Mouse (Mus musculus): ENCODE results near the gene Cnn3.

The Cnn3 gene

DNA sequence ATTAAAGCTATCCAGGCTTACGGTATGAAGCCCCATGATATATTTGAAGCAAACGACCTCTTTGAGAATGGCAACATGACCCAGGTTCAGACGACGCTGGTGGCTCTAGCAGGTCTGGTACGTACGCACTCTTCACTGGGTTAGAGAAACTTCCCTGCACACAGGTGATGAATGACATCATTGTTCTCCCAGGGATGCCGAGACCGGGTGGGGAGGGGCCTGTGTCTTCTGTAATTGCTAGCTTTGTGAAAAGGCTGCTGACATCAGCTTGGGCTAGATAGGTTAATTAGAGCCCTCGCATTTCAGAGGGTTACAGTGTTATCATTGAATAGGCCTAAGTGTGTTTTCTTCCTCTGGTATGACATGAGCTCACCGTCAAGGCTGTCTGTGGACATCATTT is 25.1 kb downstream of the Cnn3 start:
- DNase-seq (ENCODE audit: low spot score) = no peak

DNA sequence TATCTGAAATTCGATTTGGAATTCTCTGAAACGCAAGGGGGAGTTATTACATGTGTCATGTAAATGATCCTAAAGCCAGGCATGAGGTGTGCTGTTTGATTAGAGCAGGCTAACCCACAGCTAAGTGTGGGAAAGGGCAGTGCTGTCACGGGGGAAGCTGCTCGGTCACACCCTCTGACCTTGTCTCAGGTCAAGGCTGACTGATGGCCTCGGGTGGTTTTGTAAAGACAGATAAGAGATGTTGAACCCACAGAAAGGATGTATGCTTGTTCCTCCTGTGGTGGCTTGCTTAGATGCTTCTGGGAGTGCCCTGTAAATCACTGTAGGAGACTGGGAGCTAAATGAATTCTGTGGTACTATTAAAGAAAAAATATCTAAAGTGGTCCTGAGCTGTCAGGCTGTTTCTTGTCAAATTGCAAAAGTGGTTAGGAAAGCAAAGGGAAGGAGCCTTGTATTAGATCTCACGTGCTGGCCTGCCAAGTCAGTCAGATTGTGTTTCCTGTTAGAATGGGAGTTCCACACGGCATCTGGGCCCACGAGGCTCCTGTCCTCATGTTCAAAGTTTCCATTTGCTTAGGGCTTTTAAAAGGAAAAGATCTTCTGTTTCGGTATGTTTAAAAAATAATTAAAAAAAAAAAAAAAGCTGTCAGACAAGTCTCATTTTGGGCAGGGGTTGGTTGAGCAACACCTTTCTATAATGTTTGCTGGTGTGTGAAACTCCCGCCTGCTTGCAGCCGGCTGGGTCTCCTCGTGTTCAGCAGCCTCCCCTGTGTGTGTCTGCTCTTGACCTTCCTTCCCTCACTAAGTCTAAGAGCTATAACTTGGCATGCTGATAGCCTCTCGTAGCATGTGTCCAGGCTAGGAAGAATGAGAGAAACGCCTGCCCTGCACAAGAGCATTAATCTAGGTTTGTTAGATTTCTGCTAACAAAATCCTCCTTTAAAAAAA is 32.5 kb downstream of the Cnn3 start:
- no peak for DNase-seq (ENCODE audit: low spot score)

DNA sequence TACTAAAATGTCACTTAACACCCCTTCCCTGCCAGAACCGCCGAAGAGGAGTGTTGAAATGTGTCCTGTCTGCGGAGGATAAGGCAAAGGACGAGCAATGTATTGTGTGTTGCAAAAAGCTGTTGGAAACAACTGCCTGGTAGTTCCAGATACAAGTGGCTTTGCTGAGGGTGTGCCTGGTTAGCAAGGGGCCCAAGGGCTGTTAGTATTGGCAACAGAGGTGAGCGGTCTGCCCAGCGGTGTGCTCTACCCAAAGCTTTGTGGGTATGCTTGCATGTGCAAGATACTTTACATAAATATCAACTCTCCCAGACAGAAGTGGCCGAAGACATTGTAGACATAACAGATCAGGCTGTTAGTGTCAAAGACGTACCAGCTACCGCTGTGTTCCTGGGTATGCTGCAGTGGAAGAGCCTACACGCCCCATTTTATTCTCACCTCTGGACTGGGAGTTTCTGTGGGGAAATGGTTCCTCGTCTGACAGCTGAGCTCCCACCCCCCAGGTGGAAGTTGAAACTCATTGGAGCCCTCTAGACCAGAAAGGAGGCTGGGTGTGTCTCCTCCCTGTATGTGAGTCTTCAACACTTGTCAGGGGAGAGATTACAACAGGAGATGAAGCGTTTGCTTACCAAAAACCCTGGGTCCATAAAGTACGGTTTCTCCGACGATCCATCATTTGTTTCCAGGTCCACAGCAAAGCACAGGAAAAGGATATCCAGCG is 34.3 kb downstream of the Cnn3 start:
- peak; percentile 4 for DNase-seq (ENCODE audit: low spot score)

DNA sequence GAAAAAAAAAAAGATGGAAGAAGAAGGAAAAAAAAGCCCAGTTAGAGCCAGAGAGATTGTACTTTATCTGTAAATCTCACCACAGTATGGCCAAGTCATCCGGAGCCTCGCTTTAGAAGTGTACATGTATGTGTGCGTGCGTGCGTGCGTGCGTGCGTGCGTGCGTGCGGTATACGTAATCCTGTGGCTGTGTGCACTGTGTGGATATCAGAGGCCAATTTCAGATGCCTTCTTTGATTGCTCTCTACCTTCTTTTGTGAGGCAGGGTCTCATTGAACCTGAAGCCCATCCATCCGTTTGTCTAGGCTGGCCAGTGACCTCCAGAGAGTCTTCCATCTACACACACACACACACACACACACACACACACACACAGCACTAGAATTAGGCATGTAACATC is 35.2 kb downstream of the Cnn3 start:
- DNase-seq (ENCODE audit: low spot score) = no peak

DNA sequence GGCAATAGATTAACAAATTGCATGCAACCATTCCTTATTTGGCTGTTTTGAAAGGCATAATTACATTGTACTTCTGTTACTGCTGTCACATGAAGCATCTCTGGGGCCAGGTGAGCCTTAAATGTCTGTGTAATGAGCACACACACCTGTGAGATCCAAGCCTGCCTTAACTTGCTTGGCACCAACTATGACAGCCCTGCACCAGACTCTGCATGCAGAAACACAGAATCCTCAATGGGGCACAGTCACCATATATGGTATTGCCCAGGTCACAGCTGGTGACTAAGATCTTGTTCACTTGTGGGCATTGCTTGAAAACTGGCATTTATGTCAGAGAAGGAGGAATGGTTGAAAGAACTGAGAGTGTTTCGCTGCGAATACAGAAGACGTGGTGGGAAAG is 36.5 kb downstream of the Cnn3 start:
- DNase-seq (ENCODE audit: low spot score) = no peak

DNA sequence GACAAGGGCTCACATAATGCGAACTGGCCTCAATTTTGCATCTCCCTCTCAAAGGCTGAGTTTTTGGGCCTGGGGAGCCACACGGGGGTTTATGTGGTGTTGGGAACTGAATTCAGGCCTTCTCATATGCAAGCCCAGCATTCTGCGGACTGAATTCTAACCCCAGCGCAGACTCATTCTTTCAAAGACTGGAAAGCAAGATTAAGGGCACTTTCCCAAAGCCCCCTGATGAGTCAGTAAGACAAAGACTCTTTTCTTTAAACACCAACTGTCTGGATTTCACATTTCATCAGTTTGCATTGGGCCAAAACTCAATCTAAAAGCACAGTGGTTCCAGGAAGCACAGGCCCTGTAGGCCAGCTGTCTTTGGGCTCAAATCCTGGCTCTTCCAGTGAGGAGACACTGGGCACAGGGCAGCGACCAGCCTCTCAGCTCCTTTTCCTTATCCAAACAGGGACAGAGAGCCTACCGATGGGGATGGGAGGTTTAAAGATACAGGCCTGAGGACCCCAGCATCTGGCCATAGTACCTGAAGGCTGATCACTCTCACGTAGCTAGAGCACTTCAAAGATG is 38.5 kb downstream of the Cnn3 start:
- DNase-seq (ENCODE audit: low spot score) = no peak

DNA sequence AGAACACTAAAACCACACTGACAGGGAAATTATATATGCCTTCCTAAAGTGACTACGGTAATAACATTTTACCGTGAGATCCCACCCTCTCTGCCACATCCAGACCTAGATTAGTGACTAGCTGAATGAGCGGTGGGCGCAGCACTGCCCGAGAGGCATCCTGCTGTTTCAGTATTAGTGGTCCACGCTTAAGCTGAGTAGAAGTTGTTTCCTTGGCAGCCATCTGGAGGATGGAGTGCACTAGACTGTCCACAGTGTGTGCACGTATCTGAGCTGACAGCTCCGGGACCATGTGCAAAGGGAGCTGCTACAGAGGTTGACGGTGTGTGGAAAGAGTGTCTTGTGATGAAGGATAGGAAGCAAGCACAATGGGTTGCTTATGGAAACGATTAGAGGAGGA is 39.5 kb downstream of the Cnn3 start:
- no peak for DNase-seq (ENCODE audit: low spot score)

DNA sequence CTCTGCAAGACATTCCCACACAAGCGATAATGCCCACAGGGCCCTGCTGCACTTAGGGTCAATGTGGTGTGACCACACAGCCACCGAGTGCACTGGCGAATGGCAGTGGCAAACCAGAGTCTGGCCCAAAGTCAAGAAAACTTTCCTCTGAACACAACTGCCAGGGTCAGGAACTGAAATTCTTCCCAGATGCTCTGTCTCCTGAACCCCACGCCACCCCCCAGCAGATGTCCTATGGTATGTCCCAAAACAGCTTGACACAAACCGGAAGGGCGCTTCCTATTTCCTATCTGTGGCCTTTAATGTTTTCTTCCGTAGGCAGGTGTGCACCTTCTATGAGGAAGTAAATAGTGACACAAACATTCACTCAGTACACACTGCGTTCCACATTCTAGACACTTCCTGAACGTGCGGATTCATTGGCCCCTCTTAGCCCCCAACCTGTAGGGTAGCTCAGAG is 40.8 kb downstream of the Cnn3 start:
- DNase-seq (ENCODE audit: low spot score) = peak; percentile 9

DNA sequence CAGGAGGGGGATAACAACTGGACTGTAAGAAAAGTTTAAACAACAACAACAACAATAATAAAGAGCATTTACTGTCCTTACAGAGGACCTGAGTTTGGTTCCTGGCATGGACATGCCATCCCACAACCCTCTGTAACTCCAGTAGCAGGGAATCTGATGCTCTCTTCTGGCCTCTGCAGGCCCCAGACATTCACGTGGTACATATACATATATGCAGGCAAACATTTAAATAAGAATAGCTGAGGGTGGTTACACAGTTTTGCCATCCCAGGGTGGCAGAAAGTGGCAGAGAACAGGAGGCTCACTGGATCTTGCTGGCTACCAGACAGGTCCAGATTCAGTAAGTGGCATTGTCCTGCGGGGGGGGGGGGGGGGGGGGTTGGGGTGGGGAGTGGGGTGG is 41.8 kb downstream of the Cnn3 start:
- no peak for DNase-seq (ENCODE audit: low spot score)

DNA sequence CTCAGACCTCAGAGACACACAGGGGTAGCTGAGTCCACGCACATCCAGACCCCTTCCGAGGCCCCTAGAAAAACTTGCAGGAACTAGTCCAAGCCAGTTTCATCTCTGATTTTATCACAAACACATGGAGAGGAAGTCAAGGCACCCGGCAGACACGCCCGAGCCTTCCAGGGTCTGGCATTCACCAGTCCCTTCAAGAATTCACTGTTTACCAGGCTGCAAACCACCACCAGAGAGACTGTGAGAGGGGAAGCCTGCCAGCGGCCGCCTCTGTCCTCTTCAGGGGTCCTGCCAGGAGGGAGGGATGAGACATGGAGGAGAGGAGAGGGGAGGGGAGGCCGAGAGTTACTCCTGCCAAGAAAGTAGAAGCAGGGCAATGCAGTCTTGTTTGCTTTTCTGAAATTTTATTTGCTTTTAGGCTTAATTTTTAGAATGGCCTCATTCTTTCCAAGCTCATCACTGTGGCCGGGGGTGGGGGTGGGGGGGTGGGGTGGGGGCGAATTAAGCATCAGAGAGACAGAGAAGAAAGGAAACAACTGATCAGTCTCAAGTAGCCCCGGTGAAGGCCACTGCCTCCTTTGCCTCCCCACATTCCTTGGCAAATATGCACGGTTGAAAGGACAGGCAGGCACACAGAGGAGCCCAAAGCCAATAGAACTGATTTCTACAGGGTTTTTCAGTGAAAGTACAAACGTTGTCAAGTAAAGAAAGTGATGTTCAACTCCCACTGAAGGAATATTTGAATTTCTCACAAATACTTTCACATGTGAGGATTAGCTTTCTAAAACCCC is 43.1 kb downstream of the Cnn3 start:
- no peak for DNase-seq (ENCODE audit: low spot score)

DNA sequence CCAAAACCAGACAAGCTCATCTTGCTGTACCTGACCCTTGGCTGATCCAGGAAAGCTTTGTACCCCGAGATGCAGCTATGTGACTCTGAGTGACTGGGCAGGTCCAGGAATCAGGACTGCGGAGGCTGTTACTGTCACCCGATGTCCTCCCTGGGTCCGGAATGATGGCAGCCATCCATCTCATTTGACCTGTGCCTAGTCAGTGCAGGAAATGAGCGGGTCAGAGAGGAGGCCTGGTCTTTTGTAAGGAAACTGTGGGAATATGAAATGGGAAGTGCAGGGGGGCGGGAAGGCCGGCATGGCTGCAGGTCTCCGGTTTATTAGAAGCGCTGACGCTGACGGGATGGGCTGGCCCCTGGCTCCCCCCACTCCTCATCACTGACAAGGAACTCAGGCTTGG is 45.4 kb downstream of the Cnn3 start:
- DNase-seq (ENCODE audit: low spot score) = no peak

DNA sequence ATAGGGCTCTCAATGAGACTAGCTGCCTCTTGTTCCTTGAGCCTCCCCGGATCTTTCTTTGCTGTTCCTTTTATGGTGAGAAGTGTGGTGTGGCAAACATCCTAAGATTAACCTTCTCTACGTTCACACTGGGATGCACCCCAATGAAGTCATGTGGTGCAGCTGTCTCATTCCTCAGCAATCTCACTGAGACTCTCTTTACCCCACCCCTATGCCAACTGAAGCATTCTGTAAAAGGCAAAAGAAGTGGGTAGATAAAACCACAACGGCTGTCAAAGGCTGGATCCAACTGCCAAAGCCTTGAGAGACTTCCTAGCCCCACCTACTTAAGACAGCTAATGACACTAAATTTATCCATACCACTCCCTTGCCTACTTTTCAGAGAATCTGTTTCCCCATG is 48.4 kb downstream of the Cnn3 start:
- no peak for DNase-seq (ENCODE audit: low spot score)

DNA sequence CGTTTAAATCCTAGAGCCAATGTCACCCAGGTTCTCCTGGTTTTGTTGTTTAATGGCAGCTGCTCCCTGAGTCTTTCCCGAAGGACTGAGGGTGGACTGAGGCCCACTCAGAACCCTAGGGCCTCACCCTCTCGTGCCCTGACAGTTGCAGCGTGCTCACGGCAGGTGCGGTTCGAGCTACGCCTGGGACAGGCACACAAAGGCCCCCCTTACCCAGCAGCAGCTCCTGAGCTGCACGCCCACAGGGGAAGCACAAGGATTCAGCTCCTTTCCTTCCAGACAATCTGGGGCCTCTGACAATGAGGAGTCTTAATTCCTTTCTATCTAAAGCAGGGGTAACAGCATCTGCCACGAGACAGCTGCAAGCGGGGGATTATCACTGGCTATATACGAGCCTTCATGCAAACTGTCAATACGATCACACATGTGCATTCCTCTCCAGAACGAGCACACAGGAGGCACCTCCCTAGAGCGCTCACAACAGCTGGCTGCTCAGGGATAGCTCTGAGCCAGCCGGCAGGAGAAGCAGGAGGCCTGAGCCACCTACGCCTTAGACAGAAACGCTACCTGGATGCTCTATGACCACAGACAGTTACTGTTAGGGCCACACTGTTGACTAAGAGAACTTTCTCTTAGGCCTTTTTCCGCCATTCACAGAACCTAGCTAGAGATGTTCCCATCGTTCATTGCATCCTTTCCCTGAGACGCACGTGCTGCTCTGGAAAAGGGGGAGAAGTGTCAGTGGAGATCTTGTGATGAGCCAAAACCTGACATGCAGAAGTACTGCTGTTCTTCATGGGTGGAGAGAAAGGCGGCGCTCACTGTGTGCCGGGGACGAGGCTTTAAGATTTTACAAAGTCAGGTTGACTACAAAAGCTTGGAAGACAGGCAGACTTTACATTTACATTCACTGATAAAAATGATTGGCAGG is 54.0 kb downstream of the Cnn3 start:
- no peak for DNase-seq (ENCODE audit: low spot score)

DNA sequence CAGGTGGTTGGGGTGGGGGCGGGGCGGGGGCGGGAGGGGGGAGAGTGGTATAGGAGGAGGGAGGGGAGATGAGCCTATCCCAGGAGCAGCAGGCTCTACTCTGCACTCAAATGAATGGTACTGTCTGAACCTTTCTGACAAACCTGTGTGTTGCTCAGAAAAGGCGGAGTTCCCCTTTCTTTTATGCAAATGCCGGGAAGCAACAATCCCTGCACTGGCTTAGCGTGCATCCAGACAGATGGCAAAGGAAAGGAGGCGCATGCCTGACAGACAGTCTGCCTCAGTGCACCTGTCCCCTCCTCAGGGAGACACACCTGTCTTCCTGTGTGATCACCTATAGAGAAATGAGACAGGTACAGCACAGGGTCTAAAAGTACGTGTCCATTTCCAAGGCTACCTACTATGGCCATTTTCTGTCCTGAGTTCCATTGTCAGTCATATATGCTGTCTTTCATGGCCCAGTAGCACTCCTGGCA is 54.7 kb downstream of the Cnn3 start:
- DNase-seq (ENCODE audit: low spot score) = no peak

DNA sequence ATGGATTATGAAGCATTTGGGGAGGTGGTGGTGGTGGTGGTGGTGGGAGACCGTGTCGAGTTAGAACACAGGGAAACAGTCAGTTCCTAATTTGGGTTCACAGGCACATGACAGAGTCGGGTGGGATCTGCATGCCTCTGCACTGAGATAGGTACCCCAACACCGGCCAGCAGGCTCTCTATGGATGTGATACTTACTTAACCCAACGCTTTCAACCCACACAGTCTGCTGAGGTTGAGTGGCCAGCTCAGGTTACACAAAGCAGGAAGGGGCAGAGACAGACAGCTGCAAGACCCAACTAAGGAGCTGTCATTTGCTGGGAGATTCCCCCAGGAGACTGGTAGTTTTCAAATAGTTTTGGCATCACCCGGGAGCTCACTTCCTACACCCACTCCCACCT is 55.3 kb downstream of the Cnn3 start:
- DNase-seq (ENCODE audit: low spot score) = no peak

DNA sequence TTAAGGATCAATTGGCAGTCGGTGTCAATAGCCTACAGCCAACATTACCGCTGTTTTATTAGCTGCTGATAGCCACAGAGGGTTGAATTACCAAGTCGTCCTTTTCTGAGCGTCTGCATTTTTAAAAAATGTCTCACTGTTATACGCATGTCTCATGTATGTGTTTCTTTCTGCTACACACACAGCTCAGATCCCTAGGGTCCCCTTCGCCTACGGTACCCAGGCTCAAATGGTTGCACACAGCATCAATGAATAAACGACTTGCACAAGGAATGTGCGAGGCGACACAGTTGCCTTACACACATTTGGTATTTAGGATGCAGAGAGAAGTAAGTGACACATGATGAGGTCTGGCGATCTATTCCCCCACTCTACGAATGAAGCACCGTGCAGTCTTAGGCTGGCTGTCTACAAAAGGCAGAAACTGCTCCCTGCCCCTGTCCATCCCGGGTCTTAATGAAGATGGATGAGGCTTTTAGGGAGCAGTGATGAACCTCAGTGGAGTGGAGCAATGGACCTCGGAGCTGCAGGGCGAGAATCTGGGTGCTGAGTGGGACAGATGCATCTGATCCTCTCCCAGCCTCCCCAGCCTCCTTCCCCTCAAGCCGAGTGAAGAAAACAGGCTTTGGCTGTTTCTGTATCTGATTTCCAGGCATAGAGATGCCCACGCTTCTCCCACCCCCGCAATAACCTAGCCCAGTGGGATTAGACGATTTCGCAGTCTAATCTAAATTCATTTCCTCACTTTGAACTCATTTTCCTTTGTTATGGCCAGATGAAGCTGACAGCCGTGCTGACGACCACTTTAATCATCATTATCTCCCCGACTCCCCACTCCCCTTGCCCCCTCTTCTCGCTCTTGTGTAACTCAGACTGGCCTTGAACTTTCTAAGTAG is 57.2 kb downstream of the Cnn3 start:
- no peak for DNase-seq (ENCODE audit: low spot score)

DNA sequence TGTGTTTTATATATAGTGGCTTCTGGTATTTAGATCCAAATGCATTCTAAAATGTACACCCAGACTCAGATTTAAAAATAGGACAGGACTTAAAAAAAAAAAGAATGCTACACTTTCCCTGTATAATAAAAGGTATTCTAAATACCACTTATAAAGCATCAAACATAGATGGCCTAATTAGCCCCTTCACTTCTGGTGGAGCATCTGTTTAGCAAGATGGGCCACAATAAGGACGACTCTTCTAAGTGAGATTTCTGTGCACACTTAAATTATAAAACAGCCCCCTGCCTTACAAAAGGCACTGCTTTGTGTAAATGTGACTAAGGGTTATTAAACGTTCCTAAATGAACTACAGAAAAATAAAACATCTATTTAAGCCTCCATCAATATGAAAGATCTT is 58.9 kb downstream of the Cnn3 start:
- no peak for DNase-seq (ENCODE audit: low spot score)

DNA sequence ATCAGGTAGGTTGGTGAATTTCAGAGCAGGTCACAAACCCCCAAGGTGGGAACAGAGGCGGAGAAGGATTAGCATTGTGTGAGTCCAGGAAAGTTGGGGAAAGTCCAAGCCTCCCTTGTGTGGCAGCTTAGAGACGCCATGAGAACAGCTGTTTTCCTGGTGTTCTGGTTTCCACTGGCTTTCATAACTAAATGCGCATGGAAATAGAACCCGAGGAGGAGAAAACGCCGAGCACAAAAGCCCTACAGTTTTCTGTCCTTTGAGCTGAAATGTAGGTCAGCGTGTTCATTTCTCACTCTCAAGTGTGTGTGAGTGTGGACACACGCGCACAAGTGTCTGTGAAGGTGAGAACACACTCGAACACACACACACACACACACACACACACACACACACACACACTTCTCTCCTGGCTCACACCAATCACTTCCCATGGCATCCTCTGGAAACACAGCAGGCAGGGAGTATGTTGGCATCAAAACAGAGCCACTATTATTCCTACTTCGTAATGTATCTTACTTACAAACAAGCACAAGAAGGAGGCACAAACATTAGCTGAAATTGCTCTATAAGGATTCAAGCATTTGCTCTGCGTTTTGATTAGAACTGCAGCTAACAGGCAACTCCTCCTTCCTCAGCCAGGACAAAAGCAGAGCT is 63.3 kb downstream of the Cnn3 start:
- no peak for DNase-seq (ENCODE audit: low spot score)

DNA sequence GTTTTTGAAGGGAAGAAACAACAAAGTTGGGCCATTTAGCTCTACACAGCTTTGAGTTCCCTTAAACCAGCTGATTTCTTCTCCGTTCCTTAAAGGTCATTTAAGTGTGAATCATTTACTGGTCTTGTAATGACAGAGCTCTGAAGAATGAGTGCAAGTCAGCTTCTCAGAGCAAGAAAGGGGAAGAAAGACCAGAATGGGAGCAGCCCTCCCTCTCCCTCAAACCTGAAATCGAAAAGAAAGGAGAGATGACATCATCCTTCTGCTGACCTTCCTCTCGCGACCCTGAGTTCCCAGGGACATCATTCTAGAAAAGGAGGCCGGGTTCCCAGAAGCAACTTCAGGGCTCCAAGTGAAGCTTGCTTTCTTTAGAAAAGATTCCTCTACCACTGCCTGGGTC is 64.6 kb downstream of the Cnn3 start:
- DNase-seq (ENCODE audit: low spot score) = no peak
